Mouse (Mus musculus) forebrain, embryonic 14.5 days (tissue): ENCODE data around the gene Pold1. TPM values are rescaled to one million over a fixed set of nuclear protein-coding genes. Genes with fewer than 3 reads are reported as not detected.

Experiments
- ATAC-seq: fragments of 200-750 bp; cut with Nextera tagmentation; 2 replicates; pipeline ENCODE4 v1.8.0; 2017; ENCODE audit warnings: mild to moderate bottlenecking, moderate library complexity
- DNase-seq: peaks from one replicate; pipeline ENCODE4 v3.0.0-alpha.2; 2015; ENCODE audit warnings: low spot score
- H3K27ac ChIP-seq: fragments of 300-500 bp; sonication (generic); 2 replicates; pipeline ENCODE4 v1.5.1; 2014; ENCODE audit warnings: low read depth, mild to moderate bottlenecking, control low read depth, low read length, moderate library complexity
- H3K27me3 ChIP-seq: fragments of 300-500 bp; sonication (generic); replicated peaks from 2 replicates; pipeline ENCODE4 v1.6.1; 2014; ENCODE audit warnings: low read length, control low read depth, mixed read lengths; ENCODE audit not compliant: control insufficient read depth, insufficient read depth
- H3K36me3 ChIP-seq: fragments of 300-500 bp; sonication (generic); 2 replicates; pipeline ENCODE4 v1.6.1; 2014; ENCODE audit warnings: low read length, control low read depth; ENCODE audit not compliant: control insufficient read depth, insufficient read depth
- H3K4me1 ChIP-seq: fragments of 300-500 bp; sonication (generic); 2 replicates; pipeline ENCODE4 v1.6.1; 2014; ENCODE audit warnings: antibody characterized with exemption, low read length, control low read depth; ENCODE audit not compliant: control insufficient read depth, insufficient read depth
- H3K4me2 ChIP-seq: fragments of 300-500 bp; sonication (generic); 2 replicates; pipeline ENCODE4 v1.6.1; 2014; ENCODE audit warnings: mild to moderate bottlenecking, control low read depth, low read length
- H3K4me3 ChIP-seq: fragments of 300-500 bp; sonication (generic); 2 replicates; pipeline ENCODE4 v1.5.1; 2014; ENCODE audit warnings: low read depth, low read length, control low read depth
- H3K9ac ChIP-seq: fragments of 300-500 bp; sonication (generic); 2 replicates; pipeline ENCODE4 v1.6.1; 2014; ENCODE audit warnings: mild to moderate bottlenecking, low read length, control low read depth, moderate library complexity
- H3K9me3 ChIP-seq: fragments of 300-500 bp; sonication (generic); replicated peaks from 2 replicates; pipeline ENCODE4 v1.6.1; 2016; ENCODE audit warnings: low read length, control low read depth, mixed read lengths; ENCODE audit not compliant: control insufficient read depth
- WGBS: fragments of 180-500 bp; shearing (Covaris S2); extraction: QIAGEN DNeasy Blood & Tissue Kit; methylation state at CpG from one replicate; pipeline ENCODE4 v1.1.7; 2014; 5-methylcytosine and 5-hydroxymethylcytosine counted together
- microRNA-seq: library from miRNA; unstranded; fragments of <30 nt; microRNA quantifications from one replicate; pipeline ENCODE4, GENCODE M21; 2016
- polyA plus RNA-seq: library from polyadenylated mRNA; unstranded; fragments of >200 nt; fragmentation: Nextera tagmentation; extraction: Ambion mirVana; gene quantifications from 2 replicates; pipeline ENCODE4 v1.2.1, GENCODE M21; 2014

Pold1 gene
- polyA plus RNA-seq, 1 experiment from 2014 or later, result 33.0 TPM

DNA sequence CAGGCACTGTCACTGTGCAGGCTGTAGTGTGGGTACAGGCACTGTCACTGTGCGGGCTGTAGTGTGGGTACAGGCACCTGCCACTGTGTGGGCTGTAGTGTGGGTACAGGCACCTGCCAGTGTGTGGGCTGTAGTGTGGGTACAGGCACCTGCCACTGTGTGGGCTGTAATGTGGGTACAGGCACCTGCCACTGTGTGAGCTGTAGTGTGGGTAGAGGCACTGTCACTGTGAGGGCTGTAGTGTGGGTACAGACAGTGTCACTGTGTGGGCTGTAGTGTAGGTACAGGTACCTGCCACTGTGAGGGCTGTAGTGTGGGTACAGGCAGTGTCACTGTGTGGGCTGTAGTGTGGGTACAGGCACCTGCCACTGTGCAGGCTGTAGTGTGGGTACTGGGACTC is 64.5 kb downstream of the Pold1 start:
- Histone ChIP-seq H3K27me3 (no peaks in the 10 kb centered on the region; the same call in 1 of the 2 replicates), H3K9me3 (no peaks in the 10 kb centered on the region), H3K4me1 (no peaks in the 10 kb centered on the region), H3K27ac (no peak overlapping the region), H3K4me2 (no peak overlapping the region), H3K9ac (no peak overlapping the region), H3K36me3 (peaks cover 13% of the 10 kb centered on the region), H3K4me3 (no peak overlapping the region)
- WGBS, result 88% methylated on average over 1 of the region's 1 CpGs
- ATAC-seq, result no peak
- no peak for DNase-seq

GRCm38 (mm10) chr7:44482836-44483435 is 65.7 kb downstream of the Pold1 start:
- H3K36me3 ChIP-seq, result peaks cover 3% of the 10 kb centered on the region; the same call in 1 of the 2 replicates
- no peaks in the 10 kb centered on the region for H3K9me3 ChIP-seq
- H3K4me3 ChIP-seq, result no peak overlapping the region
- WGBS, result 74% methylated on average over 3 of the region's 3 CpGs
- no peaks in the 10 kb centered on the region; the same call in 1 of the 2 replicates for H3K27me3 ChIP-seq
- no peaks in the 10 kb centered on the region for H3K4me1 ChIP-seq
- no peak overlapping the region for H3K4me2 ChIP-seq
- DNase-seq (no peak), ATAC-seq (no peak)
- no peak overlapping the region for H3K9ac ChIP-seq
- no peak overlapping the region for H3K27ac ChIP-seq

Small RNAs within 50 kb of the gene (microRNA-seq; reads per million reads assigned to microRNA genes)
- gene Mir7053, result not detected

Other genes starting within 250 kb of the Pold1 start
- gene Clec11a, start 241.9 kb downstream of the Pold1 start, polyA plus RNA-seq, result 3.7 and 4.5 TPM in 2 replicates
- gene Shank1, start 238.6 kb downstream of the Pold1 start, polyA plus RNA-seq, result 9.5 and 15.1 TPM in 2 replicates
- 19.0 and 25.3 TPM in 2 replicates for gene Syt3, start 164.7 kb downstream of the Pold1 start, polyA plus RNA-seq
- gene 1700008O03Rik, start 163.0 kb downstream of the Pold1 start, polyA plus RNA-seq, result 0.63 and 0.86 TPM in 2 replicates
- gene Lrrc4b, start 119.8 kb downstream of the Pold1 start, polyA plus RNA-seq, result 20.8 and 22.1 TPM in 2 replicates
- gene Aspdh, start 83.5 kb downstream of the Pold1 start, polyA plus RNA-seq, result 5.3 TPM in 2 replicates
- 49.3 and 50.5 TPM in 2 replicates for gene Josd2, start 80.9 kb downstream of the Pold1 start, polyA plus RNA-seq
- gene Emc10, start 52.3 kb downstream of the Pold1 start, polyA plus RNA-seq, result 147 and 154 TPM in 2 replicates
- gene Fam71e1, start 52.3 kb downstream of the Pold1 start, polyA plus RNA-seq, result 13.0 and 24.0 TPM in 2 replicates
- gene Mybpc2, start 24.2 kb downstream of the Pold1 start, polyA plus RNA-seq, result 0.10 TPM in 2 replicates
- gene Spib, start 16.8 kb downstream of the Pold1 start, polyA plus RNA-seq, result not detected in 2 replicates
- 72.6 and 78.2 TPM in 2 replicates for gene Nr1h2, start 5.1 kb upstream of the Pold1 start, polyA plus RNA-seq
- 0.74 and 0.79 TPM in 2 replicates for gene Napsa, start 23.5 kb upstream of the Pold1 start, polyA plus RNA-seq
- 2.1 and 2.2 TPM in 2 replicates for gene Kcnc3, start 41.8 kb upstream of the Pold1 start, polyA plus RNA-seq
- gene Myh14, start 122.0 kb upstream of the Pold1 start, polyA plus RNA-seq, result 0.74 and 1.1 TPM in 2 replicates
- not detected in 2 replicates for gene Izumo2, start 159.9 kb upstream of the Pold1 start, polyA plus RNA-seq
- 32.0 and 33.5 TPM in 2 replicates for gene Vrk3, start 199.6 kb upstream of the Pold1 start, polyA plus RNA-seq
- 1.2 and 1.3 TPM in 2 replicates for gene Zfp473, start 202.2 kb upstream of the Pold1 start, polyA plus RNA-seq